In the genomic region with DNA sequence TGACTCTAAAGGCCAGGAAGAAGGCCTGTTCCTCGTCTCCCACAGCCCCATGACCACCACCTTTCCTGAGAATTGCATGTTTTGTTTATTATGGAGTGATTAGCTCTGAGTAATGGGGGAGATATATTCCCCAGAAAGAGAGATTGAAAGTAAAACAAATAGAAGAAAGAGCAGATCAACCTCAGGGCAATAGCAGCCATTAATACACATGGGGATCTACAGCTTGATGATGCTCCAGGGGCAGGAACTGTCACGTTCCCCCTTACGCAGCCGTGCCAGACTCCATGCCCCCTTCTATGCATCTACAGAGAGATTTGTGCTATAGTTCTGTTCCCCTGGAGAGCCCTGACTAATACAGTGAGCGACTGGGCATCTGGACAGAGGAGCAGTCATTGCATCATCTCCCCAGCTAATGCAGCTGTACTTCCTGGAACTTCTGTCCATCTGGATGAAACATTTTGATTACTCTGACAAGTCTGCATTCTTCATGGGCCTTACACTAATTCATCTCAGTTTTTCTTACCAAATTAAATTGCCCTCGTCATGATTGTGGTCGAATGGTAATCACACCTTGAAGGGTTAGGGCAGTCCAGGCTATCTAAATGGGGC, we compare ENCODE assay signal across 22 mouse cellular contexts. TPM values are rescaled to one million over a fixed set of nuclear protein-coding genes. Genes with fewer than 3 reads are reported as not detected.
A peak's percentile ranks its signal among the peaks of the same experiment; 100 is the strongest.
DNase-seq lines count a peak whose midpoint lies in the region; ATAC-seq and TF ChIP-seq lines count a peak whose summit lies in the region.
"Had no signal": no experiment of that assay in that cellular context is flagged by ENCODE, and none has a peak within 500 bp of the region (broad histone marks: within the 10 kb centered on the region; RNA-seq: fewer than 3 reads in every experiment).

No protein-coding gene starts in this region.

- H3K27me3 ChIP-seq in heart, embryonic 10.5 days (ENCODE audit: insufficient read depth, poor library complexity, severe bottlenecking), result no peaks in the 10 kb centered on the region
- no peaks in the 10 kb centered on the region for H3K27me3 ChIP-seq in C2C12 (ENCODE audit: control insufficient read depth, insufficient read depth, insufficient read length)
- H3K27me3 ChIP-seq: embryonic facial prominence, embryonic 13.5 days; heart, embryonic 13.5 days; hindbrain, embryonic 12.5 days had no signal

- H3K9me3 ChIP-seq in heart, embryonic 10.5 days, result no peaks in the 10 kb centered on the region
- H3K9me3 ChIP-seq: embryonic facial prominence, embryonic 13.5 days; forebrain, embryonic 10.5 days; heart, embryonic 13.5 days; hindbrain, embryonic 12.5 days had no signal

- TF ChIP-seq CTCF in C2C12 (IDR thresholded peaks at IDR 0.05; ENCODE audit: control insufficient read depth, insufficient read depth, insufficient read length), result no peak

- H3K4me1 ChIP-seq in heart, embryonic 10.5 days, result no peaks in the 10 kb centered on the region
- H3K4me1 ChIP-seq: embryonic facial prominence, embryonic 13.5 days; heart, embryonic 13.5 days; hindbrain, embryonic 12.5 days had no signal

- no peaks in the 10 kb centered on the region for H3K79me3 ChIP-seq in C2C12 (ENCODE audit: low read depth)

- H3K79me2 ChIP-seq in C2C12 (ENCODE audit: control insufficient read depth, insufficient read depth), result no peaks in the 10 kb centered on the region

- WGBS in heart, embryonic 10.5 days, result 74% methylated on average over 7 of the region's 7 CpGs

- H3K36me3 ChIP-seq in heart, embryonic 10.5 days, result no peaks in the 10 kb centered on the region
- H3K36me3 ChIP-seq in C2C12 (ENCODE audit: control insufficient read depth, insufficient read depth), result no peaks in the 10 kb centered on the region
- H3K36me3 ChIP-seq: embryonic facial prominence, embryonic 13.5 days; forebrain, embryonic 10.5 days; heart, embryonic 13.5 days; hindbrain, embryonic 12.5 days had no signal

- H3K4me3 ChIP-seq in heart, embryonic 10.5 days, result no peak overlapping the region
- no peak overlapping the region for H3K4me3 ChIP-seq in C2C12 (ENCODE audit: insufficient read depth, poor library complexity, severe bottlenecking)
- H3K4me3 ChIP-seq: embryonic facial prominence, embryonic 13.5 days; forebrain, embryonic 10.5 days; heart, adult 2 months; heart, embryonic 13.5 days; hindbrain, embryonic 12.5 days had no signal

- DNase-seq in heart, embryonic 10.5 days (ENCODE audit: low spot score), result peak; percentile 30
- no peak for DNase-seq in heart, postnatal 4 days
- DNase-seq in adipocyte (ENCODE audit: low spot score), result peak; percentile 55
- no peak for DNase-seq in T-cell, adult 2 months (ENCODE audit: low spot score)
- DNase-seq in cerebellum, postnatal 10 days, result no peak
- DNase-seq: adrenal gland, postnatal 14 days; B cell, adult 2 months; cerebellum, adult 11-12 months; cerebellum, adult 9-10 months; cerebellum, postnatal 36 days; heart, adult 2 months; heart, postnatal 36 days had no signal

- H3ac ChIP-seq in C2C12 (ENCODE audit: control insufficient read depth, insufficient read length, low read depth), result no peak overlapping the region

- H3K27ac ChIP-seq in heart, embryonic 10.5 days, result no peak overlapping the region
- H3K27ac ChIP-seq: embryonic facial prominence, embryonic 13.5 days; forebrain, embryonic 10.5 days; heart, adult 2 months; heart, embryonic 13.5 days; hindbrain, embryonic 12.5 days had no signal

- no peak for ATAC-seq in erythroid progenitor cell, adult 5-6 weeks (replicated peaks; ENCODE audit: low FRiP score, poor library complexity, severe bottlenecking)
- ATAC-seq: forebrain, embryonic 14.5 days; hindbrain, embryonic 16.5 days; inflammation-experienced regulatory T-cells, adult 6 months; intestine, postnatal 0 days had no signal

TF ChIP-seq in C2C12, 6 proteins besides CTCF, POLR2A, EP300 and RAD21:
- peak; percentile 81 for TF ChIP-seq CEBPB (IDR thresholded peaks at IDR 0.05; ENCODE audit: low read depth)
- TF ChIP-seq FOSL1 (IDR thresholded peaks at IDR 0.05; ENCODE audit: insufficient read depth, low read length, poor library complexity, severe bottlenecking), result no peak

RNA-seq across cellular contexts. Expression of a gene that starts 28.9 kb away (rescaled TPM):
- 63.6 and 80.2 TPM in 2 replicates for polyA plus RNA-seq in heart, embryonic 10.5 days (2016; fragmentation: Nextera tagmentation; extraction: Ambion mirVana)
- total RNA-seq in heart, postnatal 4 days (2021), result 10 to 100 TPM; 33.0 TPM
- polyA plus RNA-seq in C2C12 (2012; fragmentation: generic; extraction: Trizol), result 84.9 TPM
- 10.1 and 18.4 TPM in 2 replicates for total RNA-seq in erythroid progenitor cell, adult 5-6 weeks (2015; ENCODE audit: low replicate concordance)
- total RNA-seq in erythroid progenitor cell, adult 5-6 weeks (2017; ENCODE audit: low replicate concordance), result 29.4 and 30.4 TPM in 2 replicates

Comparison
In these comparisons a context has a peak if more than half of its experiments do, and no peak if none do; other contexts are left out.
1. DNase-seq: peak in heart, embryonic 10.5 days (single experiment) and adipocyte (single experiment); none in heart, postnatal 4 days (single experiment), T-cell, adult 2 months (single experiment) and cerebellum, postnatal 10 days (0 of 2).